8 mouse cellular contexts compared by ENCODE assay signal in genomic region chr4:153175660-153176059, GRCm38 (mm10).
DNase-seq lines count a peak whose midpoint lies in the region; ATAC-seq and TF ChIP-seq lines count a peak whose summit lies in the region.

No protein-coding gene starts in this region.

- no peak overlapping the region for H3K4me2 ChIP-seq in lung, embryonic 14.5 days
- H3K4me2 ChIP-seq in stomach, embryonic 15.5 days = no peak overlapping the region

- no peak overlapping the region for H3K9ac ChIP-seq in lung, embryonic 14.5 days
- no peak overlapping the region for H3K9ac ChIP-seq in stomach, embryonic 15.5 days

- H3K36me3 ChIP-seq in lung, embryonic 14.5 days (ENCODE audit: insufficient read depth) = no peaks in the 10 kb centered on the region
- no peaks in the 10 kb centered on the region for H3K36me3 ChIP-seq in stomach, embryonic 15.5 days

- peak; percentile 55 for TF ChIP-seq CTCF in lung, embryonic 14.5 days (IDR thresholded peaks at IDR 0.05; ENCODE audit: low read depth)

- no peaks in the 10 kb centered on the region for H3K9me3 ChIP-seq in lung, embryonic 14.5 days (ENCODE audit: low read depth, low read length)
- H3K9me3 ChIP-seq in stomach, embryonic 15.5 days = no peaks in the 10 kb centered on the region

- WGBS in lung, embryonic 14.5 days = 7% methylated on average over 12 of the region's 12 CpGs
- 10% methylated on average over 12 of the region's 12 CpGs for WGBS in stomach, embryonic 15.5 days

- no peak overlapping the region for H3K4me3 ChIP-seq in lung, embryonic 14.5 days (ENCODE audit: low read depth, low read length)
- H3K4me3 ChIP-seq in stomach, embryonic 15.5 days (replicated peaks) = no peak overlapping the region

- H3K27me3 ChIP-seq in lung, embryonic 14.5 days (ENCODE audit: insufficient read depth, low read length) = no peaks in the 10 kb centered on the region
- H3K27me3 ChIP-seq in stomach, embryonic 15.5 days (replicated peaks) = no peaks in the 10 kb centered on the region

- no peaks in the 10 kb centered on the region for H3K4me1 ChIP-seq in lung, embryonic 14.5 days (ENCODE audit: insufficient read depth)
- H3K4me1 ChIP-seq in stomach, embryonic 15.5 days = no peaks in the 10 kb centered on the region

- ATAC-seq in frontal cortex, adult (ENCODE audit: low TSS enrichment) = peak; percentile 64
- no peak for ATAC-seq in lung, embryonic 14.5 days (ENCODE audit: insufficient read depth)
- peak; percentile 50; the same call in 1 of the 2 replicates for ATAC-seq in stomach, embryonic 15.5 days (ENCODE audit: insufficient read depth, low FRiP score, low read depth)
- ATAC-seq in monocyte, adult 5-6 weeks (replicated peaks; ENCODE audit: insufficient number of reproducible peaks, low FRiP score, low TSS enrichment, poor library complexity, severe bottlenecking) = no peak

- peak; percentile 28 to 35 for DNase-seq in left cerebral cortex, postnatal 25 days (ENCODE audit: low spot score in 2 of 2)
- DNase-seq in left cerebral cortex, postnatal 36 days (ENCODE audit: low spot score in 2 of 2) = no peak
- DNase-seq in adrenal gland, postnatal 25 days = peak; percentile 65
- DNase-seq in kidney, adult 9 months = peak; percentile 50
- peak; percentile 50 for DNase-seq in lung, embryonic 14.5 days

- intact Hi-C loops in left cerebral cortex, postnatal 25 days (cut with DNase I) = loop anchor here (2.0 to 5.0 kb wide), 2 partner anchors 201 to 307 kb away; partner anchors contain the start of gene Ajap1
- intact Hi-C loops in left cerebral cortex, postnatal 36 days (cut with DNase I) = loop anchor here (2.0 kb wide), 1 partner anchor 303 kb away; no protein-coding TSS in a partner anchor

- H3K27ac ChIP-seq in lung, embryonic 14.5 days (ENCODE audit: low read depth) = no peak overlapping the region
- H3K27ac ChIP-seq in stomach, embryonic 15.5 days = no peak overlapping the region

Comparison
In these comparisons a context has a peak if more than half of its experiments do, and no peak if none do; other contexts are left out.
1. DNase-seq: peak in left cerebral cortex, postnatal 25 days (2 of 2), adrenal gland, postnatal 25 days (single experiment), kidney, adult 9 months (single experiment) and lung, embryonic 14.5 days (single experiment); none in left cerebral cortex, postnatal 36 days (0 of 2).
2. ATAC-seq: peak in frontal cortex, adult (single experiment) and stomach, embryonic 15.5 days (single experiment); none in lung, embryonic 14.5 days (single experiment) and monocyte, adult 5-6 weeks (single experiment).